Mouse (Mus musculus): ENCODE results near the gene Zbtb5. TPM values are rescaled to one million over a fixed set of nuclear protein-coding genes. Genes with fewer than 3 reads are reported as not detected.
"Not testable (repeated sequence)": the region's sequence is repeated elsewhere in the genome, so short reads cannot be mapped to it uniquely, and the experiment has no call there.

Gene Zbtb5
- polyA plus RNA-seq, 1 experiment from 2014 or later: 41.7 TPM

DNA sequence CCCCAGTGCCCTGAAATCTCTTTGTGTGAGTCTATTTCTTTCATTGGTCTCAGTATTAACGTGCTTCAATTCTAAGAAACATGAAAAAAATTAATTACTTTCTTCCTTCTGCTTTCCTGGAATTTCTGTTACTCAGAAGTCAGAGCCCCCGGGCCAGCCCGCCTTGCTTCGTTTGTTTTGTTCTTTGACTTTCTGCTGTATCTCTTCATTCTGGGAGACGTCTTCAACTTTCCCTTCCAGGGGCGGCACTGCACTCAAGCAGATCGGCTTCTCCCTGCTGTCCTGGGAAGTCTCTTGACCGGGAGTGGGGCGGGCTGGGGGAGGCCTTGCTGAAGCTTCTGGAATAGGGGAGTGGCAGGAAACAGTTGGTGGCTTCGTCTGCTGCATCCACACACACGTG lies 49.1 kb downstream of the Zbtb5 start:
- Histone ChIP-seq H3K4me3 (no peak overlapping the region), H3K4me2 (no peak overlapping the region), H3K27ac (replicated peaks) (no peak overlapping the region), H3K27me3 (no peaks in the 10 kb centered on the region), H3K36me3 (no peaks in the 10 kb centered on the region), H3K4me1 (replicated peaks) (no peaks in the 10 kb centered on the region), H3K9me3 (no peaks in the 10 kb centered on the region), H3K9ac (no peak overlapping the region)
- 76% methylated on average over 11 of the region's 11 CpGs for WGBS
- no peak for ATAC-seq (ENCODE audit: low FRiP score, low read depth)

DNA sequence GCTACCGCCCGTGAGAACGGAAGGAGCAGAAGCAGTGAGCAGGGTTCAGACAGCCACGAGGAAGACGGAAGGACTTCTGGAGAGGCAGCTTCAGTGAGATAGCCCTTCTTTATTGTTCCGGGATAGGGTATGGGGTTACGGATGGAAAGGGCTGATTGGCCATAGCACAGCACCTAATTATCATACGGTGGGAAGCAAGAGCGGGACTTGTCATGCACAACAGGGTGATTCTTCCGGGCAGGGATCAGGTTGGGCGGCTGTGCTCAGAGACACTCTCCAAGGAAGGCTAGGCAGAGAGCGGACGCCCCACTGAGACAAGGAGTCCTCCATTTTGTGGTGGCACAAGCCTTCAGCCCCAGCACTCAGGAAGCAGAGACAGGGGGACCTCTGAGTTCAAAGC lies 53.0 kb downstream of the Zbtb5 start:
- H3K9ac ChIP-seq: no peak overlapping the region
- no peak overlapping the region for H3K4me3 ChIP-seq
- no peaks in the 10 kb centered on the region for H3K27me3 ChIP-seq
- no peaks in the 10 kb centered on the region for H3K9me3 ChIP-seq
- no peaks in the 10 kb centered on the region for H3K36me3 ChIP-seq
- no peaks in the 10 kb centered on the region for H3K4me1 ChIP-seq (replicated peaks)
- H3K4me2 ChIP-seq: no peak overlapping the region
- H3K27ac ChIP-seq (replicated peaks): no peak overlapping the region
- ATAC-seq (ENCODE audit: low FRiP score, low read depth): no peak
- WGBS: 90% methylated on average over 13 of the region's 13 CpGs

DNA sequence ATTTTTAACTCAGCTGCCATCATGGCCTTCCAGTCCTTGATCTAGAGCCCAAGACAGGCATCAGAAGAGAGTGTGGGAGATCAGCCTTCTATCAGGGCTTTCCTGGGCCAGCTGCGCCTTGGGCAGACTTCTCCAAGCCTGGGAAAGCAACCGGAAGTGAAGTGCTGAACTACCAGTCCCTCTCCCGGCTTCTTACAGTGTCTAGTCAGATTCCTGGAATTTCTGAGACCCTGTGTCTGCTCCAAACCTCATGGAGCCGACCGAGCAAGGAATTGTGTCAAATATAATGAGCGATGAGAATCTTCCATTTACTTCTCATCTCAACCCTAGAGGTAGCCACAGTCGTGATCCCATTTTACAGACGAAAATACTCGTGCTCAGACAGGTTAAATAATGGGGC lies 53.4 kb downstream of the Zbtb5 start:
- Histone ChIP-seq H3K27me3 (no peaks in the 10 kb centered on the region), H3K27ac (replicated peaks) (no peak overlapping the region), H3K9ac (no peak overlapping the region), H3K4me1 (replicated peaks) (no peaks in the 10 kb centered on the region), H3K9me3 (no peaks in the 10 kb centered on the region), H3K4me3 (no peak overlapping the region), H3K4me2 (no peak overlapping the region), H3K36me3 (no peaks in the 10 kb centered on the region)
- ATAC-seq (ENCODE audit: low FRiP score, low read depth): no peak
- 92% methylated on average over 9 of the region's 9 CpGs for WGBS

DNA sequence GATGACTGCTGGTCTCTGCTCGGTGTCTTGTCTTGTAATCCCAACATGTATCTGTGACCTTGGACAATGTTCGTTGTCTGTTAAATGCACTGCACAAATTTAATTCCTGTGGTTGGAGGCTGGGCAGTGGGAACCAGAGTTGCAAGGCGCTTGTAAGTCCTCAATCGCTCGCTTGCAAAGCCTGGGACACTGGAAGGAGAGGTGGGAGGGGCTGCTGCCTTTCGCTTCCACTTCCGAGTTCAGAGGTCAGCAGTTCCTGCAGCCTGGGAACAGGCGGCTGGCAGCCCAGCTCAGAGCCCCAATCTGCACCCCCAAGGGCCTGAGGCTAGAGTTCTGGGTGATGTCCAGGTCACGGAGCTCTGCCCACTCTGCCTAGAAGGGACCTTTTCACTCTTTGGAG lies 59.2 kb downstream of the Zbtb5 start:
- Histone ChIP-seq H3K27me3 (no peaks in the 10 kb centered on the region), H3K4me2 (no peak overlapping the region), H3K9ac (no peak overlapping the region), H3K4me3 (no peak overlapping the region), H3K4me1 (replicated peaks) (no peaks in the 10 kb centered on the region), H3K27ac (replicated peaks) (no peak overlapping the region), H3K9me3 (no peaks in the 10 kb centered on the region), H3K36me3 (no peaks in the 10 kb centered on the region)
- no peak for ATAC-seq (ENCODE audit: low FRiP score, low read depth)
- WGBS: 73% methylated on average over 9 of the region's 9 CpGs

DNA sequence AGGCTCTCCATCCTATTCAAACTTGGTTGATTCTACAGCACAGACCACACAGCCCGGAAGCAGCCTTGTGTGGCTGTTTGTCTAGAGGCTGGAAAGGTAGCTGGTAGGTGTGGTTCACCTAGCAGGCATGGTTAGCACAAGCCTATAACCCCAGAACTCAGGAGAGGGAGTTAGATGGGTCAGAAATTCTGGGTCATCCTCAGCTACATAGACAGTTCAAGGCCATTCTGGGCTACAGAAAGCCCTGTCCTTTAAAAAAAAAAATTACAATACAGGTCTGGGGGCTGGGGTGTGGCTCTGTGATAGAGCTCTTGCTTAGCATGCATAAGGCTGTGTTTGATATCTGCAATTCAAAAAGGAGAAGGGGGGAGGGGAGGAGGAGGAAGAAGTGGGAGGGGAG lies 63.9 kb downstream of the Zbtb5 start:
- Histone ChIP-seq H3K9ac (no peak overlapping the region), H3K36me3 (no peaks in the 10 kb centered on the region), H3K27ac (replicated peaks) (no peak overlapping the region), H3K27me3 (no peaks in the 10 kb centered on the region), H3K4me1 (replicated peaks) (no peaks in the 10 kb centered on the region), H3K9me3 (no peaks in the 10 kb centered on the region), H3K4me3 (no peak overlapping the region), H3K4me2 (no peak overlapping the region)
- WGBS: 90% methylated on average over 1 of the region's 1 CpGs
- no peak for ATAC-seq (ENCODE audit: low FRiP score, low read depth)

DNA sequence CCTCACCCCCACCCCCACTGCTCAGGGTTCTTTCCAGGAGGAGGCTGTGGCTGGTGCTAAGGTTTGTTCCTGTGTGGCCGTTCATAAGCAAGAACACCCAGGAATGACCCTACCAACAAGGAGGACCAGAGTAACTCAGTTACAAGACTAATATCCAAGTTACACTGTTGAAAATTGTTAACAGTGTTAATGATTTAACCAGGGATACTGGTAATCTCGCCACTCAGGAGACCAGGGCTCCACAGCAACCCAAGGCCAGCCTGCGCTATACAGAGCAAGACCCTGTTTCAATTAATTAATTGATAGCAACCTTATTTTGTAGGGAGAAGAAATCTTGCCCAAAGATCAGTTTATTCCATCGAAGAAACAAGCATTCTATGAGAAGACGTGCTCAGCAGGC lies 64.7 kb downstream of the Zbtb5 start:
- WGBS: 93% methylated on average over 5 of the region's 5 CpGs
- H3K4me2 ChIP-seq: no peak overlapping the region
- ATAC-seq (ENCODE audit: low FRiP score, low read depth): no peak
- no peak overlapping the region for H3K4me3 ChIP-seq
- H3K4me1 ChIP-seq (replicated peaks): no peaks in the 10 kb centered on the region
- no peak overlapping the region for H3K27ac ChIP-seq (replicated peaks)
- no peaks in the 10 kb centered on the region for H3K9me3 ChIP-seq
- no peak overlapping the region for H3K9ac ChIP-seq
- no peaks in the 10 kb centered on the region for H3K27me3 ChIP-seq
- no peaks in the 10 kb centered on the region for H3K36me3 ChIP-seq

DNA sequence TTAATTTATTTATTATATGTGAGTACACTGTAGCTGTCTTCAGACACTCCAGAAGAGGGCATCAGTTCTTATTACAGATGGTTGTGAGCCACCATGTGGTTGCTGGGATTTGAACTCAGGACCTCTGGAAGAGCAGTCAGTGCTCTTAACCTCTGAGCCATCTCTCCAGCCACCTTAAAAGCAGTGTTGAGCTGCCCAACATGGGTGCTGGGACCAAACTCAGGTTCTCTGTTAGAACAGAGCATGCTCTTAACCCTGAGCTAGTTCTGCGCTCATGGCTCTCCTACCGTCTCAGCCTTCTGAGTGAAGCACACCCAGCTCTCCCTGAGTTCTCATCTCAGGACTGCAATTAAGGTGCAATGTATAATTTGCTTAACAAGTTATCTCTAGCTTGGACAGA lies 66.1 kb downstream of the Zbtb5 start:
- whole genome bisulfite sequencing: 95% methylated on average over 2 of the region's 2 CpGs
- ATAC-seq (ENCODE audit: low FRiP score, low read depth); H3K27ac ChIP-seq (replicated peaks); H3K9ac ChIP-seq; H3K9me3 ChIP-seq; H3K36me3 ChIP-seq; H3K27me3 ChIP-seq; H3K4me2 ChIP-seq; H3K4me1 ChIP-seq (replicated peaks); H3K4me3 ChIP-seq: not testable (repeated sequence)

DNA sequence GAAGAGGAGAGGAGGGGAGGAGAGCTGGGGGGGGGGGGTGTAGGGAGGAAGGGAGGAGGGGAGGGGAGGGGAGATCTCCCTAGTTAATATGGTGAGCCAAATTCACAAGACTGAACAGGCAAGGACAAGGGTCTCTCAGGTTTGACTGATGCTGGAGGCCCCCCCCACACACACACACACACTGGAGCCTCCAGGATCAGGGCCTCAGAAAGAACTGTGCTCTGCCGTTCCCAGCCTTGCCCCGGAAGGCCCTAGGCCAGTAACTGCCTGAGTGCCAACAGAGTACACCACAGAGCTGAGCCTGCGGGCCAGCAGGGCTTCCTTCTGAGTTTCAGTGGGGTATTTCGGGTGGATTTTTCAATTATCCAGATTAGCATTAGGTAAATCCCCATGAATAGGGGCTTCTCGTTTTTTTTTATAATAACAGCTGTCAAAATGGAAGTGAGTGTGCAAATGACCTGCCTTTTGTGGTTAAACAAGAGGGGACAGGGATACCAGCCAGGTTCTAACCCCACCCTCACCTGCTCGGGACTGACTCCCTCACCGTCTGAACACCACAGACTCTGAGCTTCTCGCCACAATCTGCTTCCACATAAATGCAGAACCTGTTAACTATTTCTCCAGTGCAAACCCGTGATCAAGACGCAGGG lies 67.7 kb downstream of the Zbtb5 start:
- Histone ChIP-seq H3K36me3 (no peaks in the 10 kb centered on the region), H3K4me2 (no peak overlapping the region), H3K27me3 (no peaks in the 10 kb centered on the region), H3K4me1 (replicated peaks) (no peaks in the 10 kb centered on the region), H3K27ac (replicated peaks) (no peak overlapping the region), H3K9me3 (no peaks in the 10 kb centered on the region), H3K4me3 (no peak overlapping the region), H3K9ac (no peak overlapping the region)
- 82% methylated on average over 10 of the region's 10 CpGs for WGBS
- no peak for ATAC-seq (ENCODE audit: low FRiP score, low read depth)

DNA sequence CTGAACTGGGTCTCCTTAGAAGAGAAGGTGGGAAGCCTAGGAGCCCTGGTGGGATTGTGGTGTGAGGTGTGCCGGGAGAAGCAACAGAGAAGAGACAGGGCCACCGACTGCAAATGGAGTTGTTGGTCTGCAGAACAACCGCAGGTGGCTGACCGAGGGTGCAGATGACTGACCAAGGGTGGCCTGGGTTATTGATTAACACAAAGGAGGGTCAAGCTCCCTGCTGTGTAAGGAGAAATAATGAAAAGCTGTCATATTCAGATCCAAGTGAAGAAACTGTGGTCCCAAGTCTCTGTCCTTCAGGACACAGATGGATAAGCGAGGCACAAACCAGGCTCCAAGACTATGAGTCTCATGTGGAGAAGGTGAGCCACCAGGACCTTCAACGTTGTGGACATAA lies 68.7 kb downstream of the Zbtb5 start:
- Histone ChIP-seq H3K27me3 (no peaks in the 10 kb centered on the region), H3K4me1 (replicated peaks) (no peaks in the 10 kb centered on the region), H3K36me3 (no peaks in the 10 kb centered on the region), H3K4me2 (no peak overlapping the region), H3K9me3 (no peaks in the 10 kb centered on the region), H3K27ac (replicated peaks) (no peak overlapping the region), H3K9ac (no peak overlapping the region), H3K4me3 (no peak overlapping the region)
- ATAC-seq (ENCODE audit: low FRiP score, low read depth): no peak
- 77% methylated on average over 6 of the region's 6 CpGs for WGBS

DNA sequence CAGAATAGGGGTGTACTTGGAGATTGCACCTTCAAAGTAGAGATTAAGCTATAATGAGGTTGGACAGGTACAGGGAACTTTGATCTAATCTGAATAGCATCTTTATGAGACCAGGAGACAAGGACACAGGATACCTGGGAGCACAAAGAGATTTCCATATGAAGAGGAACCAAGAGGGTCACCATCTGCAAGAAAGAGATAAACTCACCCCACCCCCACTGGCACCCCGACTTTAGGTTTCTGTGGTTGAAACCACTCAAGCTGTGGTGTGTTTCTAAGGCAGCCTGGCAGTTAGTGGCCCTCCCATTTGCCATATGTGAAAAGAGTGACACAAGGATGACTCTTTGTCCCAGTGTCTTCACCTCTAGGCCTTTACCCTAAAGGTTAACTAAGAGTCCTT lies 70.0 kb downstream of the Zbtb5 start:
- 93% methylated on average over 1 of the region's 1 CpGs for WGBS
- no peak overlapping the region for H3K9ac ChIP-seq
- no peak overlapping the region for H3K4me2 ChIP-seq
- H3K27me3 ChIP-seq: no peaks in the 10 kb centered on the region
- H3K4me3 ChIP-seq: no peak overlapping the region
- ATAC-seq (ENCODE audit: low FRiP score, low read depth): no peak
- H3K27ac ChIP-seq (replicated peaks): no peak overlapping the region
- H3K4me1 ChIP-seq (replicated peaks): no peaks in the 10 kb centered on the region
- no peaks in the 10 kb centered on the region for H3K9me3 ChIP-seq
- no peaks in the 10 kb centered on the region for H3K36me3 ChIP-seq

Other genes with a start within 250 kb of the Zbtb5 start
- 27.0 and 29.2 TPM in 2 replicates for gene Grhpr, start 31.0 kb downstream of the Zbtb5 start, polyA plus RNA-seq (2015; fragmentation: Nextera tagmentation; extraction: Ambion mirVana)
- gene Polr1e, start 6.2 kb upstream of the Zbtb5 start, polyA plus RNA-seq (2015; fragmentation: Nextera tagmentation; extraction: Ambion mirVana): 33.9 and 36.7 TPM in 2 replicates
- gene Fbxo10, start 72.2 kb upstream of the Zbtb5 start, polyA plus RNA-seq (2015; fragmentation: Nextera tagmentation; extraction: Ambion mirVana): 17.2 and 19.0 TPM in 2 replicates
- 159 and 170 TPM in 2 replicates for gene Tomm5, start 95.7 kb upstream of the Zbtb5 start, polyA plus RNA-seq (2015; fragmentation: Nextera tagmentation; extraction: Ambion mirVana)
- 2.3 and 2.9 TPM in 2 replicates for gene Frmpd1, start 172.5 kb upstream of the Zbtb5 start, polyA plus RNA-seq (2015; fragmentation: Nextera tagmentation; extraction: Ambion mirVana)

All from hindbrain, embryonic 15.5 days (tissue).